Mouse (Mus musculus) lung, embryonic 14.5 days (tissue): ENCODE measurements around the gene Cdkl5. TPM values are rescaled to one million over a fixed set of nuclear protein-coding genes. Genes with fewer than 3 reads are reported as not detected.
A peak's percentile ranks its signal among the peaks of the same experiment; 100 is the strongest.

Experiments used
- ATAC-seq: fragments of 200-750 bp; cut with Nextera tagmentation; 2 replicates; pipeline ENCODE4 v1.8.0; 2017; ENCODE audit warnings: mild to moderate bottlenecking, moderate TSS enrichment, moderate library complexity; ENCODE audit not compliant: insufficient read depth
- DNase-seq: peaks from one replicate; pipeline ENCODE4 v3.0.0-alpha.2; 2015
- H3K27ac ChIP-seq: fragments of 300-500 bp; sonication (generic); 2 replicates; pipeline ENCODE4 v1.5.1; 2014; ENCODE audit warnings: low read depth, mild to moderate bottlenecking, moderate library complexity
- H3K27me3 ChIP-seq: fragments of 300-500 bp; sonication (generic); 2 replicates; pipeline ENCODE4 v1.6.1; 2014; ENCODE audit warnings: low read length, control low read depth; ENCODE audit not compliant: insufficient read depth
- H3K36me3 ChIP-seq: fragments of 300-500 bp; sonication (generic); 2 replicates; pipeline ENCODE4 v1.6.1; 2014; ENCODE audit warnings: control low read depth; ENCODE audit not compliant: insufficient read depth
- H3K4me1 ChIP-seq: fragments of 300-500 bp; sonication (generic); 2 replicates; pipeline ENCODE4 v1.6.1; 2014; ENCODE audit warnings: antibody characterized with exemption, control low read depth; ENCODE audit not compliant: insufficient read depth
- H3K4me2 ChIP-seq: fragments of 300-500 bp; sonication (generic); 2 replicates; pipeline ENCODE4 v1.6.1; 2014; ENCODE audit warnings: mild to moderate bottlenecking
- H3K4me3 ChIP-seq: fragments of 300-500 bp; sonication (generic); 2 replicates; pipeline ENCODE4 v1.5.1; 2014; ENCODE audit warnings: low read depth, low read length
- H3K9ac ChIP-seq: fragments of 300-500 bp; sonication (generic); 2 replicates; pipeline ENCODE4 v1.6.1; 2014
- H3K9me3 ChIP-seq: fragments of 300-500 bp; sonication (generic); 2 replicates; pipeline ENCODE4 v1.6.1; 2016; ENCODE audit warnings: low read depth, low read length, control low read depth
- CTCF ChIP-seq: IDR thresholded peaks from 2 replicates; pipeline ENCODE4 v1.5.1; 2016; ENCODE audit warnings: antibody characterized with exemption, low read depth
- WGBS: fragments of 180-500 bp; shearing (Covaris S2); extraction: QIAGEN DNeasy Blood & Tissue Kit; methylation state at CpG from one replicate; pipeline ENCODE4 v1.1.7; 2014; 5-methylcytosine and 5-hydroxymethylcytosine counted together
- polyA plus RNA-seq: library from polyadenylated mRNA; unstranded; fragments of >200 nt; fragmentation: Nextera tagmentation; extraction: Ambion mirVana; gene quantifications from 2 replicates; pipeline ENCODE4 v1.2.1, GENCODE M21; 2014

Gene Cdkl5
- 2.1 and 2.3 TPM in 2 replicates for polyA plus RNA-seq

DNA sequence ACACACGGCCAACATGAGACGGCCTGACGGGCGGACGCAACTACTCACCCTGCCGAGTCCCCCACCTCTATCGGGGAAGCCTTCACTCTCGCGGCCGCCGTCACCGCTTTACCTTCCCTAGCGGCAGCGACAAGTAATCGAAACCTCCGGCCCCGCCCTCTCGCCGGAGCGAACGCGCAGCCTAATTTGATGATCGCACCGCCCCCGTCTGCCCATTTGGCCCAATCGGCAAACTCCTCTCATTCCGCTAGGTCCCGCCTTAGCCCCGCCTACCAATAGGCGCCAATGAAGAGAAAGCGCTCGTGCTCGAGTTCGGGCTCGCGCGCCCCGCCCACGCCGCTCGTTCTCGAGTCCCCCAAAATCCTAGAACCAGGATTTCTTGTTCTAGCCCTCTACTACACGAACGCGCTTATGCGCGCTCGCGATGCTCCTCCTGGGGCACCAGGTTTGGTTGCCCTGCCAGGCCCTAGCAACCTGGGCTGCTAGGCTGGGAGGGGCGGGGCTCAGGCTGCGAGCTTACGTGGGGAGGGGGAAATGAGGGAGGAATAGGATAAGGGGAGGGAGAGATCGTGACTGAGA lies at the start of gene Cdkl5:
TSS of gene Cdkl5 (minus strand) at position 162 of the 579 bp plus-strand sequence.
- peak; percentile 94 for ATAC-seq
- 13% methylated on average over 48 of the region's 53 CpGs for WGBS

DNA sequence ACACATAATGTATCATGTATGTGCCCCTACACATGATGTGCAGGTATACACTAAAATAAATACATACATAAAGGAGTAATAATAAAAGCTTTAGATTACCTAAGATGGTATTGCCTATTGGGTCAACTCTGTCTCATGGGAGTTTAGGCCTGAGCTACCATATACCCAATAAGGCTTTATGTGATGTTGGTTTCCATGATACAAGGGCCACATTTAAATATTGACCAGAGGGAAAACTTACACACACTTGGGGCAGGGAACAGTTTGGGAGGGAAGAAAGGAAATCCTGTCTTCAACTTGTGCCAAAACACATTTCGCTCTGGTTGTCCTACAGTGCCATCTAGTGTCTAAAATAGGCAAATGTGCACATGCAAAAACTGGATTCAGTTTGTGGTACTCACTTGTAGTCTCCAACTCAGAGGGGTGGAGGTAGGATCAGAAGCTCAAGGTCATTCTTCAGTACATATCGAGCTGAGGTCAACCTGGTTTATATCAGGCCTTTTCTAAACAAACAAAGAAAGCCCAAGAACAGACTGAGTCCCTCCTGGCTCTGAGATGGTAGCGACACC lies 38.8 kb upstream of the Cdkl5 start:
- Histone ChIP-seq H3K4me1 (no peaks in the 10 kb centered on the region), H3K9me3 (no peaks in the 10 kb centered on the region), H3K27me3 (no peaks in the 10 kb centered on the region), H3K36me3 (no peaks in the 10 kb centered on the region), H3K27ac (no peak overlapping the region), H3K4me2 (no peak overlapping the region), H3K9ac (no peak overlapping the region), H3K4me3 (no peak overlapping the region)
- peak; percentile 81 for DNase-seq
- peak; percentile 82 for TF ChIP-seq CTCF
- ATAC-seq, result peak; percentile 35; the same call in 1 of the 2 replicates
- WGBS, result 35% methylated on average over 3 of the region's 3 CpGs

More for the DNA sequence above, at the start of gene Cdkl5:
- Histone ChIP-seq H3K4me2 (peak within 1 kb of the TSS; percentile 65), H3K4me1 (no peaks in the 10 kb centered on the region), H3K9me3 (no peaks in the 10 kb centered on the region), H3K27me3 (no peaks in the 10 kb centered on the region), H3K27ac (peak within 1 kb of the TSS; percentile 73; the same call in 1 of the 2 replicates), H3K36me3 (no peaks in the 10 kb centered on the region), H3K9ac (peak within 1 kb of the TSS; percentile 51), H3K4me3 (peak within 1 kb of the TSS; percentile 54)
- DNase-seq, result peak; percentile 97
- TF ChIP-seq CTCF, result peak; percentile 55

DNA sequence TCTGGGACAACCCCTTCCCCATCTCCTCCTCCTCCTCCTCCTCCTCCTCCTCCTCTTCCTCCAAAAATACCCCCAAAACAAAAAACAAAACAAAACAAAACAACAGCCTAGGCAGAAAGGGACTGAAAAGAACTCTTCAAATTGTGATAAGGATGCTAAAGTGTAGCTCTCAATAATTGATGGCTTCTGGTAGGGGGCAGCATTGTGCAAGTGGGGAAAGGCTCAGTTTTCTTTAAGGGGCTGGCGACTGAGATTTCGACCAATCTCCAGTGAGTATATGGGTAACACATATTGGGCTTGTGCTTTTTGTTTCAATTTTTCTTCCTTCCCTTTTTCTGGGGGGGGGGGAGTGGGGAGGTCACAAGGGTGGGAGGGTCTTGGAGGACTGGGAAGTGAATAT lies 37.9 kb upstream of the Cdkl5 start:
- Histone ChIP-seq H3K4me1 (no peaks in the 10 kb centered on the region), H3K27ac (no peak overlapping the region), H3K4me2 (no peak overlapping the region), H3K27me3 (no peaks in the 10 kb centered on the region), H3K36me3 (no peaks in the 10 kb centered on the region), H3K4me3 (no peak overlapping the region), H3K9me3 (no peaks in the 10 kb centered on the region), H3K9ac (no peak overlapping the region)
- DNase-seq, result peak; percentile 19
- peak; percentile 29 for TF ChIP-seq CTCF
- ATAC-seq, result no peak
- WGBS, result 40% methylated on average over 2 of the region's 2 CpGs

DNA sequence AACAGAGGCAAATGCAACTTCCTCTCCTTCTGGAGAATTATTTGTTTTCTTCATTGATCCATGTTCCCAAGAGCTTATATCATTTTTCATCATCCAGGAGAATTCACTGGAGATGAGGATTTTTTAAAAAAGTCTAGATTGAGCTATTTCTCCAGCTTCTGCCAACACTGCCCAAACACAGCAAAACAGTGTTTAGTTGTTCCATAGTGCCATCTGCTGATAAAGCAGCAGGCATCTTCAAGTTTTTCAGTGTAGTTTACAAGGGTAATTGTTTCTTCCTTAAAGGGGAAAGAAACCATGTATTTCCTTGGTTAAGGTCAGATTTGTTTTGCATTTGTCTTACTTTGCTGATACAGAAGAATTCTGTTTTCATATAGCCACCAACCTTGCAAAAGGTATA lies 35.7 kb upstream of the Cdkl5 start:
- DNase-seq, result peak; percentile 39
- Histone ChIP-seq H3K4me2 (no peak overlapping the region), H3K4me1 (no peaks in the 10 kb centered on the region), H3K9me3 (no peaks in the 10 kb centered on the region), H3K27ac (no peak overlapping the region), H3K9ac (no peak overlapping the region), H3K4me3 (no peak overlapping the region), H3K27me3 (no peaks in the 10 kb centered on the region), H3K36me3 (no peaks in the 10 kb centered on the region)
- TF ChIP-seq CTCF, result peak; percentile 27; the same call in 1 of the 2 replicates
- ATAC-seq, result no peak

DNA sequence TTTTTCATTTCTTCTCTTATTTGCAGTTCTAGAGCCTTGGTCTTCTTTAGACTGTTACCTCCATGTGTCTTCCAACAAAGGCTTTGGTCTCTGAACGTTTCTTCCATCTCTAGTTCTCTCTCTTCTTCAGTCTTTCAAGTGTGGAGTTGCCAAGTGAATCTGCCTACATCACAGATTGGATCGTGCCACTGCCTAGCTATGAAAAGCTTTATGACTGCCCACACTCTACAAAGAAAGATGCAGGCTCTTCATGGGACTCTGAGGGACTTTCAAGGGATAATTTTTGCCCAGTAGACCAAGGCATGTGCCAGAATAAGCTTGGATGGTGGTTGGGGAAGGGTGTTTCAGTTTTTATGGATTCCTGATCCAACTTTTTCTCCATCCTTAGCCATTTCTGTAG lies 30.0 kb upstream of the Cdkl5 start:
- H3K27me3 ChIP-seq, result no peaks in the 10 kb centered on the region
- H3K4me2 ChIP-seq, result no peak overlapping the region
- H3K27ac ChIP-seq, result no peak overlapping the region
- DNase-seq (no peak), ATAC-seq (no peak)
- 56% methylated on average over 2 of the region's 2 CpGs for WGBS
- H3K36me3 ChIP-seq, result no peaks in the 10 kb centered on the region
- no peaks in the 10 kb centered on the region for H3K4me1 ChIP-seq
- no peak overlapping the region for H3K4me3 ChIP-seq
- H3K9me3 ChIP-seq, result no peaks in the 10 kb centered on the region
- no peak overlapping the region for H3K9ac ChIP-seq
- TF ChIP-seq CTCF, result no peak

DNA sequence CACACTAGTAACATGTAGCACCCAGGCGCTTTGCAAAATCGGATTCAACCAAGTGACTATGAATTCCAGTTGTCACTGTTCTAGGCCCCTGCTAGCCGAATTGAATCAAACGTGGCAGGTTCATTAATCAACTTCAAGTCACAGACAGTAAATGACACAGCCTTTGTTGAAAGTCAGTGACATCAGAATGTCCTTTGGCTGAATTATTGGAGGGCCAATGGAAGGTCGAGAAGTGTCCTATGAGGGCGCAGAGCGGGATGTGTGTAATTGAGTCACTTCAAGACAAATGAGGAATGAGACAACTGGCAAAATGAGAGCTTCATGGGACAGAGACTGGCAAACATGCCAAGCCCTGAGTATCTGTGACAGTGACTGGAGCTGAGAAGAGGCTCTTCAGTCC lies 27.0 kb upstream of the Cdkl5 start:
- no peak for TF ChIP-seq CTCF
- ATAC-seq (no peak), DNase-seq (no peak)
- WGBS, result 72% methylated on average over 7 of the region's 7 CpGs
- Histone ChIP-seq H3K4me2 (no peak overlapping the region), H3K9me3 (no peaks in the 10 kb centered on the region), H3K27me3 (no peaks in the 10 kb centered on the region), H3K27ac (no peak overlapping the region), H3K4me1 (no peaks in the 10 kb centered on the region), H3K36me3 (no peaks in the 10 kb centered on the region), H3K9ac (no peak overlapping the region), H3K4me3 (no peak overlapping the region)

DNA sequence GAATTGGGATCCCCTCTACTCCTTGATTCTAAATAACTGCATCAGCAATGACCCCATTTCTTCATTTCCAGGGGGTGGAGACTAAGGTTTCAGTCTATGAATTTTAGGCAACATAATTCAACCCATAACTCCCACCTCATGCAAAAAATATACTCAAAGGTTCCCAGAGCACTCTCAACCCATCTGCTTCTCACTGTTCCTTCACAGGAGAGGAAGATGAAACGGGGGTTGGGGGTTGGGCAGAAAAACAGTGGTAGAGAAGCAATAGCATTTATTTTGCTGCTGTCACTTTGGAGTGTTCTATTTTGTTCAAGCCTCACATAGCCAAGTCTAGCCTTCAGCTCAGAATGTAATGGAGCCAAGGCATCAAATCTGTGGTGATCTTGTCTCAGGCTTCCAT lies 23.7 kb upstream of the Cdkl5 start:
- DNase-seq (no peak), ATAC-seq (no peak)
- H3K9ac ChIP-seq, result no peak overlapping the region
- no peak for TF ChIP-seq CTCF
- H3K27ac ChIP-seq, result no peak overlapping the region
- H3K36me3 ChIP-seq, result no peaks in the 10 kb centered on the region
- no peak overlapping the region for H3K4me2 ChIP-seq
- H3K9me3 ChIP-seq, result no peaks in the 10 kb centered on the region
- H3K4me3 ChIP-seq, result no peak overlapping the region
- H3K4me1 ChIP-seq, result no peaks in the 10 kb centered on the region
- WGBS, result 63% methylated on average over 1 of the region's 1 CpGs
- no peaks in the 10 kb centered on the region for H3K27me3 ChIP-seq
